Mouse (Mus musculus): ENCODE measurements around the gene E030018B13Rik.

The E030018B13Rik gene

DNA sequence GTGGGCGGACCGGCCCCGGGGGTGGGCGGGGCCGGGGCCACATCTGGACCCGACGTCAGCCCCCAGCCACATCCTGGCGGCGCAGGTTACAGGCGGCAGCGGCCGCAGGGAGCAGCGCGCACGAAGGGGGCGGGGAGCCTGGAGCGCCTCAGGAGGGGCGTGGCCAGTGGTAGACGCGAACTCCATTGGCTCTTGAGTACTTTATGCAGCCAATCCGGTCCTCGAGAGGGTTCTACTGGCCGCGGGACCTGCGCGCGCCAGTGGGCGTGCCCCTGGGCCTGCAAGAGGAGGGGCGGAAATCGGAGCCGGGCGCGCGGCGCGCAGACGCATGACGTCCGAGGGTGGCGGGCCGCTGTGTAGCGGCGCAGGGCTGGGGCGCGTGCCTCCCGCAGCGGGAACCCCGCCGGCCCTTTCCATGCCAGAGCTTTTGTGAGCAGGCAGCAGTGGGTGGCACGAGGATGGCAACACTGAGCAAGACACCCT, 22.3 kb downstream of the E030018B13Rik start, which contains the start of gene Klf13:
Gene Klf13, minus strand, starts transcription at position 2 of the 483 bp plus-strand sequence.
- DNase-seq, result peak; percentile 97

DNA sequence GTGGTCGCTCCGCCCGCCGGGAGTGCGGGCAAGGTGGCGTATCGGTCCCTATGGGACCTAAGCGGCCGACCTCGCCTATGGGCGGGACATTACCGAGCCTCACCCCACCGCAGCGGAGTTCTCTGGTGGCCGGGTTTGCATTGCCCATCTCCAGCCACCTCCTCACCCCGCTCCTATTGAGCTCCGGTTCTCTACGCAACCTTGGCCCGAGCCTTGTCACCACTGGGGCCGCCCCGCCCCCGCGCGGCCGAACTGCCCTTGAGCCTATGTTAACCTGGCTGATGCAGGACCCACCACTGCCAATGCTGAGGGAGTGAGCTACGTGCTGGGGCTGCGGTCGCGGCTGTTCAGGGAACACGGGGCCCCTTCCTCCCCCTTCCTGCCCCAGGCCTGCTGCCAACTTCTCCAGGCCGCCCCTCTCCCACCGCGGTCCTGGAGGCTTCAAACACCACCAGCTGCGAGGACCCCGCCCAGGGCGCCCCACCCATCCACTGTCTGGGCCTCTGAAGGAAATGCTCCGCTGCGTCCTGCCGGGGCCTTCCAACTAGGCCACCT, 22.8 kb downstream of the E030018B13Rik start:
- DNase-seq, result peak; percentile 61

DNA sequence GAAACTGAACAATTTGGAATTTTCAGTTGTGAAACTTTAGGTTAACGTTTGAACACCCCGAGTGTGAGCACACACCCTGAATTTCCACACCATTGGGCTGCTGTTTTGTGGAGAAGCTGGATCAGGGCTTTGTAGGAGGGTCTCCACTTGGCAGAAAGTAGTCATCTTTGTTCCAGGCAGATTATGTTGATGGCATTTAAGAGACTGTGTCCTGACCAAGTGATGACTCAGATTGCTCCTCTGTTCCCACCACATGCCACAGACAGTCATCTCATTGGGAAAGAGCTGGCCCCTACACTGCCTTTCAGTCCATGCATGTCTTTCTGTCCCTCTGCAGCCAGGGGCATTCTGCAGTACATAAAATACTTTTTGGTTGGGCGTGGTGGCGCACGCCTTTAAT, 23.7 kb downstream of the E030018B13Rik start:
- DNase-seq, result no peak

DNA sequence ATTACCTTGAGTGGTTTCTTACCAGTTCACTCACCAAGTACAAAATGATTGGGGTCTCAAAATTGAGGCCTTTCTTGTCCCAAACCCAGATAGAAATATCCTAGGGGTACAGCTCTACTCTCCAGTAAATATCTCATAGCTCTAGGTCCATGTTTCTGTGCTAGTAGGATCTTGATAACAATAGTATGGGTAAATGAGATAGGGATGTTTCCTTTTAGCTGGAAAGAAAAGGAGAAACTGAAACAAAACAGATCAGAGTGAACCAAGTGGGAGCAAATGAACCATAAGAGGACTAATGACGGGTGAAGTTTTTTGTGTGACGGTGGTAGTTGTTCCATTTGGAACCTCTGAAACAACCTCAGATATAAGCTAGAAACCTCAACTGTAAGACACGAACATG, 24.4 kb downstream of the E030018B13Rik start:
- no peak for DNase-seq

DNA sequence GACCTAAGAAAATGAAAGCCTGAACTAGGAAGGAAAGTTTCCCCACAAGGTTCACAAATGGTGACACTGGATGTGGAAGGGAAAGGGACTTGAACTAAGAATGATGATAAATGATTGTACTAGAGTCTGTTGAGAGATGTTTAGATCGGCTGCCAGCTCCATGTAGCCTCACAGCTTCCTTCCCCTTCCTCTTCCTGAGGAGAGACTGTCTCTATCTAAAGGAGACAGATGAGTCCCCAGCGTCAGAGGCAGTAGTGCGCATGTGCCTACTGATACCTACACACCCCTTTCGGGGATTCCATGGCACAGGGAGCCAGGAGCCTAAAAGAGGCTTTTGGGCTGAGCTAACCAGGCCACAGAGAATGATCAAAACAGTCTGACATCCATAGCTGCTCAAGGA, 24.8 kb downstream of the E030018B13Rik start:
- DNase-seq, result no peak

DNA sequence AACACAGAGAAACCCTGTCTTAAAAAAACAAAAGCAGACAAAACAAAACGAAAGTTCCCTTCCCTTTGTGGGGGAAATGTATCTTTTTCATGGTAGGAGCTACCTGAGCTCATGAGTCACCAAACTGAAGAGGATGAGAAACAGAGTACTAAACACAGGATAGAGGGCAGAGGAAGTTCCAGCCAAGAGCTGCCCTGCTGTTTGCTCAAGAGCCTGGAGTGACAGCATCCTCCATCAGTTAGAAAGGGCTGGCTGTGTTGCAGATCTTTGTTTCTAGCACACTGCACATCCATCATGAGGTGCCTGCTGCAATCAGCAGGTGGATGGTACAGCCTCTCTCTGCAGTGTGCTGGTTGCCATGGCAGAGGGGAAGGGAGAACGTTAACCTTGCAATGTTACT, 27.3 kb downstream of the E030018B13Rik start:
- no peak for DNase-seq

GRCm38 (mm10) chr7:63947514-63948487, 31.1 kb downstream of the E030018B13Rik start:
- DNase-seq, result no peak

DNA sequence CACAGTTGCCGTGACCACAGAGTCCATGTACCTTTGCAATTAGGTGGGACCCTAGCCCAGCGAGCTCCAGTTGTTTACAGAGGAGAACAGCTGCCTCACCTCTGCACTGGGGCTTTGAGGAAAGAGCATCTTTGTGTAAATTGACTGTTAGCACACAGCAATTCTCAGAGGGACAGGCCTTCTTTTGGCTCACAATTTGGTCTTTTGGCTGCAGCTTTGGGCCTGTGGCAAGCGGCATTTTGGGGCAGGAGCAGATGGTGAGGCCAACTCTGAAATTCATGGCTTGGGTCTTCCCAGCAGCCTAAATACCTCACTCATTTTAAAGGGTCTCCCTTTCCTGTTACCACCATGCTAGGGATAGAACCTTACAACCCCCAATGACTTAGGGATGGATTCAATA, 32.5 kb downstream of the E030018B13Rik start:
- no peak for DNase-seq

- no peak for DNase-seq
These were observed 34.4 kb downstream of the E030018B13Rik start for GRCm38 (mm10) chr7:63950931-63951607.

- no peak for DNase-seq
These were observed 35.6 kb downstream of the E030018B13Rik start for GRCm38 (mm10) chr7:63952077-63952898.

- no peak for DNase-seq
These were observed 38.8 kb downstream of the E030018B13Rik start for GRCm38 (mm10) chr7:63955440-63955839.

DNA sequence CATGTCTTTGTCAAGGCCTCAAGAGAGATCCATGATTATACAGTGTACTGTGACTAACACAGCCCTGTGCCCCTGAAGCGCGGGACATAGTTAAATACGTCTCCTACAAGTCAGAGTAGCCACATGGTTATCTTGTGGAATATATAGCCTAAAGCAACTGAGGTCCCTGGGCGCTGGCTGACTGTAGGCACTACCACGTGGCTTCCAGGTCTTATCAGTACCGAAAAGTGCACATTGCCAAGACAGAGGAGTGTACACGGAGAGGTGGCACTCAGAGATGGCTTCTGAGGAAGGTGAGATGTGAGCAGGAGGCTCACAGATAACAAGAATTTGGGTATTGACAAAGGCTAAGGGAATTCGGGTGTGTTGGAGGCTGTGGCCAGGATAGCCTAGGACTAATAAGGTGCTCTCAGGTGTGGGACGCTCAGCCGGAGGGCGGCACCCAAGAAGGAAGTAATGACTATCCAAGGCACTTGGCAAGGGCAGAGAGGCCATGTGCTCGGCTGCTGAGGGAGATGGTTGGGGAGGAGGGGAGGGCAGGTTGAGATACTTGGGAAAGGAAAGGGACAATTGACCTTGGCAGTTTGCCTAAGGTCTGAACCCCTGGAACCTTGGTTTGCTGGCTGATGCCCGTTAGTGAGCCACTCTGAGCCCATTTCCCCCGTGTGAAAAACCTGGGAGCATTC, 39.6 kb downstream of the E030018B13Rik start:
- no peak for DNase-seq

DNA sequence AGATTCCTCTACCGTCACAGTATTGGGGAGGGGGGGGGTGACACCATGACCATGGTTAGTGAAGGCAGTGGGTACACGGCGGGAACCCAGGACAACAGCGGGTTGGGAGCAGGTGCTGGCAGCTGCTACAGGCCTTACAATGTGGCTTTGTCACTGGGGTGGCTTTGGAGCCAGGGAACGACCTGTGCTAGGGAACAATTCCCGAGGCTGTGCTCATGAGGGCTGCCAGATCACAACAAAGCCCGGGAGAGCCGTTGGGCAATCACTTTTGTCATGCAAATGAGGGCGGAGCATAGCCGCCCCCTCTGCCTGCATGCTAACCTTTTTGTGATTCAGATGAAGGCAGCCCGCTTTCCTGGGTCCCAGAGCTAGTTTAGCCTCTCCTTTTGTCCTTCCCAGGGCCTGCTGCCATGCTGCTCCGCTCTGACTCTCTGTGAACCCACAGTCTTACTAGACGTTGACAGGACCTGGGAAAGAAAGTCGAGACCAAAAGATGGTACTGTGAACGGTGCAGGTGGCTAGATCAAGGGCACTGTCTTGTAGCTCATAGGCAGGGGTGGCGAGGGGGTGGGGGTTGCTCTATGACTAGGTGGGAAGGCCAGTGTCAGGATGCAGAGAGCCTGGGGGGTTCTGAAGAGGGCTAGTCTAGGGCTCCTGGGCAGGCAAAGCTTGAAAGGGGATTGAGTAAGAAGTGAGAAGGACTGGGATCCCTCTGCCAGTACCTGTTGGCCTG, 40.5 kb downstream of the E030018B13Rik start:
- no peak for DNase-seq

GRCm38 (mm10) chr7:63957872-63958640, 41.4 kb downstream of the E030018B13Rik start:
- peak; percentile 31 for DNase-seq

DNA sequence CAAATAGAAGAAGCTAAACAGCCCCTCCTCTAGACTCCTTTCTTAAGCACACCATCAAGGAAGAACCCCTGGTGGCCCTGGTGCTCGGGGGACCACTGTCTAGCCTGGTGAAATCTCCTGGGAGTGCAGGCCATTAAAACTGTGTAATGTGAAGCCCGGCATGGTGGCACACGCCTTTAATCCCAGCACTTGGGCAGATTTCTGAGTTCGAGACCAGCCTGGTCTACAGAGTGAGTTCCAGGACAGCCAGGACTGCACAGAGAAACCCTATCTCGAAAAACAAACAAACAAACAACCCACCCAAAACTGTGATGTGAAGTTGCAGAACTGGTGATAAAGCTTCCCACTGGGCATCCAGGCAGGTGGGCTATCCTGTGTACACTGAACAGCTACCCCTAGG, 47.0 kb downstream of the E030018B13Rik start:
- DNase-seq, result no peak

GRCm38 (mm10) chr7:63964121-63964520, 47.5 kb downstream of the E030018B13Rik start:
- no peak for DNase-seq

- peak; percentile 50 for DNase-seq
These were observed 48.5 kb downstream of the E030018B13Rik start for GRCm38 (mm10) chr7:63965135-63965534.

DNA sequence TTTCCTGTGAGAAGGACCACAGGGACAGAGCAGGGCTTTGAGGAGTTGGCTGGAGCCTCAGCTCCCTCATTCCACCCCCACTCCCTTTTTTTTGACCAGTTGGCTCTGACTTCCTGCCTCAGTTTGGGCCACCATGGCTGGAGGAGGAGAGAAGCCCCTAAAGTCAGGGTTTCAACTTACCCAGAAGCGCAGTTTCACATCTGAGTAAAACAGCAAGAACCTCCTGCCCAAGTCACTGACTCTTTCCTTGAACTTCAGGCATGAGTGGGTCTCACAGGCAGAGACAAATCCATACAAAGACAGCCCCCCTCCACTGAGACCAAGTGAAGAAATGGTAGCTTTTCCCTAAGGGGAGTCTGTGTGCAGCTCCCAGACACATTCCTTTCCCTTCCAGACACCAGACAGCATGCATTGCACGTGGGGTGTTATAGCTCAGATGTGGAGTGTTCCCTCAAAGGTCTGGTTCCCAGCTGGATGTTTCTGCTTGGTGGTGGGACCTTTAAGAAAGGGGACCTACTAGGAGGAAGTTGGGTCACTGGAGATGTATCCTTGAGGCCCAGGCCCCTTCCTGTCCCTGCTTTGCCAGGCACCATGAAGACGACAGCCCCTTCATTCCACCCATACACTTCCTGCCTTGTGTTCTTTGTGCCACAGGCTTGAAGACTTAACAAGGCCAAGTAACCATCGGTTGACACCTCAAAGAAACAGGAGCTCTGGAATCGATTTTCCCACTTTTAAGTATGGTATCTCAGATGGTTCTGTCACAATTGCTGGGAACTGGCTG, 49.2 kb downstream of the E030018B13Rik start:
- no peak for DNase-seq

DNA sequence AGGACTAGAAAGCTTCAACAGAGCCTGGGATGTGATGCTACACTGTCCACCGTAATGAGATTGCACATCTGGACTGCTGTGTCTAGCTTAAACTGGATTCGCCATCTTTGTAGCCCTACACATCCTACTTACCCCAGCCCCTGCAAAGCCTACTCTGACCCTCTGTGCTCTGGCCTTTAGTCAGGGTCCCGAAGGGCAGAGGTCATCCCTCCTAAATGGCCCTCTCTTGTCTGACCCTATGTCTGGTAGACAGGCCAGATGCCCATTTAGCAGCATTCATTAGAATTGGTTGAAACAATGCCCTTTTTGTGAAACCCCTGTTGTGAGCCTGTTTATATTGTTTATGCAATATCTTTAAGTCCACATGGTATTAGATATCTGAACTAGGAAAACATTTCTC, 53.3 kb downstream of the E030018B13Rik start:
- no peak for DNase-seq

Measured in right cerebral cortex, postnatal 14 days (tissue).